Mouse (Mus musculus) liver, adult 2 months (tissue): ENCODE data around the gene Ndufv2. TPM values are rescaled to one million over a fixed set of nuclear protein-coding genes. Genes with fewer than 3 reads are reported as not detected.

Source experiments
- DNase-seq: peaks from one replicate; pipeline ENCODE4 v3.0.0-alpha.2; 2011; ENCODE audit warnings: low read depth, low spot score; ENCODE audit errors: extremely low read depth
- H3K27ac ChIP-seq: fragments of 200-500 bp; replicated peaks from 2 replicates; pipeline ENCODE4 v1.5.1; 2012; ENCODE audit warnings: low read depth, mild to moderate bottlenecking, control low read depth, inconsistent platforms, low read length; ENCODE audit not compliant: insufficient read depth
- H3K27me3 ChIP-seq: fragments of 200-500 bp; 2 replicates; pipeline ENCODE4 v1.6.1; 2012; ENCODE audit warnings: mild to moderate bottlenecking, moderate library complexity, low read length, inconsistent platforms; ENCODE audit not compliant: control insufficient read depth, insufficient read depth
- H3K36me3 ChIP-seq: fragments of 200-500 bp; 2 replicates; pipeline ENCODE4 v1.6.1; 2012; ENCODE audit warnings: low read length, inconsistent platforms; ENCODE audit not compliant: control insufficient read depth, insufficient read depth
- H3K4me1 ChIP-seq: fragments of 200-500 bp; 2 replicates; pipeline ENCODE4 v1.6.1; 2011; ENCODE audit warnings: low read length; ENCODE audit not compliant: control insufficient read depth, insufficient read depth
- H3K4me3 ChIP-seq: fragments of 200-500 bp; 2 replicates; pipeline ENCODE4 v1.5.1; 2011; ENCODE audit warnings: low read depth, mild to moderate bottlenecking, control low read depth, low read length, moderate library complexity; ENCODE audit not compliant: insufficient read depth
- H3K79me2 ChIP-seq: fragments of 200-500 bp; 2 replicates; pipeline ENCODE4 v1.6.1; 2012; ENCODE audit warnings: inconsistent platforms, mild to moderate bottlenecking, low read length, moderate library complexity; ENCODE audit not compliant: control insufficient read depth, insufficient read depth
- H3K9ac ChIP-seq: fragments of 200-500 bp; 2 replicates; pipeline ENCODE4 v1.6.1; 2012; ENCODE audit warnings: low read depth, mild to moderate bottlenecking, control low read depth, inconsistent platforms, low read length
- CTCF ChIP-seq: fragments of 200-500 bp; IDR thresholded peaks from 2 replicates; pipeline ENCODE4 v1.5.1; 2011; ENCODE audit warnings: low read depth, low read length, control low read depth
- POLR2A ChIP-seq: fragments of 200-500 bp; IDR thresholded peaks from 2 replicates; pipeline ENCODE4 v1.6.1; 2011; ENCODE audit warnings: low read length, control low read depth; ENCODE audit not compliant: insufficient read depth; ENCODE audit errors: extremely low read depth
- whole genome bisulfite sequencing: fragments of 180-500 bp; shearing (Covaris S2); methylation state at CpG from one replicate; pipeline ENCODE4 v1.1.7; 2018; 5-methylcytosine and 5-hydroxymethylcytosine counted together
- polyA plus RNA-seq: library from polyadenylated mRNA; depleted of rRNA; stranded (reverse); fragments of >200 nt; gene quantifications from 2 replicates; pipeline ENCODE4 v1.2.3, GENCODE M21; 2012
- total RNA-seq: library from RNA; depleted of rRNA; stranded (reverse); fragments of >200 nt; gene quantifications from 2 replicates; pipeline ENCODE4 v1.2.3, GENCODE M21; 2014

Ndufv2 gene
- total and polyA plus RNA-seq, 2 experiments = 55.9 to 180 TPM

GRCm38 (mm10) chr17:66065115-66065514, 36.2 kb downstream of the Ndufv2 start:
- Histone ChIP-seq H3K27me3 (no peaks in the 10 kb centered on the region), H3K27ac (no peak overlapping the region), H3K36me3 (no peaks in the 10 kb centered on the region), H3K4me1 (no peaks in the 10 kb centered on the region), H3K9ac (no peak overlapping the region), H3K79me2 (peaks cover 45% of the 10 kb centered on the region), H3K4me3 (no peak overlapping the region)
- TF ChIP-seq POLR2A (no peak), CTCF (no peak)
- 84% methylated on average over 4 of the region's 4 CpGs for WGBS
- no peak for DNase-seq

DNA sequence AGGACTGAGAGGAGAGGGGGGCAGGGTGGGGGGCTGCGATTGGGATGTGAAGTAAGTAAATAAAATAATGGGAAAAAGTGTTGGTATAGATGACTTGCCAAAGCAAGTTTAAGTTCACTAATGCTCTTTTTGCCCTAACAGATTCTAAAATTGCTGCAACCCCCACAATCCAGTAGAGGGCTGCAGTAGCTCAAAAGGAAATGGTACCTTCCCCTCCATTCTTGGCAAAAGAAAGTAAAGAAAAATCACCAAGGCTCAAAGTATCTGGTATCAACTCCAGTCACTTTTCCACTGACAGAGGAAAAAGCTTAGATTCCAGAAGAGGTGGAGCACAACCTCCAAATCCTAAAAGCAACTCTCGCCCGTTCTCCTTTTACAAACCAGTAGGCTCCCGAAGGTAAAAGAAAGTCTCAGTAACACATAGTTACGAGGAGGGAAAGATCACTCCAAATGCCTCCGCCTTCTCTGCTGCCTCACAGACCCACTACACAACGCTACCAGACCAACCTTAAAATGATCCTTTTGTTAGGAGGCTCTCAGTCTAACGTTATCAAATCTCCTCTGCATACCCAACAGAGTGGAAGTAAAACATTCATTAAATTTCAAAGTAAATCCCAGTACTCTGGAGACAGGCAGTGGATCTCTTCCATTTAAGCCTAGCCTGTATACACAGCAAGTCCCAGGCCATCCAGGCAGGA, 40.0 kb downstream of the Ndufv2 start:
- Histone ChIP-seq H3K27ac (no peak overlapping the region), H3K9ac (no peak overlapping the region), H3K79me2 (peaks cover 25% of the 10 kb centered on the region), H3K27me3 (no peaks in the 10 kb centered on the region), H3K4me1 (no peaks in the 10 kb centered on the region), H3K4me3 (no peak overlapping the region), H3K36me3 (no peaks in the 10 kb centered on the region)
- TF ChIP-seq CTCF (no peak), POLR2A (no peak)
- DNase-seq = no peak
- 77% methylated on average over 8 of the region's 8 CpGs for WGBS

DNA sequence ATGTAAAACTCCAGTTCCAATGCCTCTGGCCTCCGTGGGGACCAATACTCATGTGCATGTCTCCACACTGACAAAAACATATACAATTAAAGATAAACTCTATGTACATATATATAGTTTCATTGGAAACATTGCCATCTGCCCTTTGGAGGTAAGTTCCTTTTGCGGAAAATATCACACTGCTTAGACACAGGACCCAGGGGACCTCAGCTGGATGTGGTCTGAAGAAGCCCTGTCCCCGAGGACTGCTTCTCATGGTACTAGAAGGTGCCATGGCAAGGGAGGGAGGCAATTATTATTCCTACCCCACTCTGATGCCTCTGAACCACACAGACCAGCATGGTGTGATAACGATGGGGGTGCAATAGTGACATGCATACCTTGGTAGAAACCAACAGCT, 43.2 kb downstream of the Ndufv2 start:
- no peaks in the 10 kb centered on the region for H3K27me3 ChIP-seq

DNA sequence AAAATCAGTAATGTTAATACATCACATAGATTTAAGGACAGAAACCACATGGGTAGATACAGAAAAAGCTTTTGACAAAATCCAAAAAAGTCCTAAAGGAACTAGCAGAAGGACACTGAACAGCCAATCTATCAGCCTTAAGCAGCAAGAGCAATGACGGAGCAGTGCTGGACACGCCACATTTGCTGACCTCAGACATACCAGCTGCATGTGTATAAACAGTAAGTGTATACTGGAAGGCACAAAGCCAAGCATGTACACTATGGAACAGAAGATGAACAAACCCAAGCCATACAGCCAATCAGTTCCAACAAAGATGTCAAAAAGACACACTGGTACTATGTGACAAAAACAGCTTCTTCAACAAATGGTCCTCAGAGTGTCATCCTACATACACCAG, 44.2 kb downstream of the Ndufv2 start:
- no peak for DNase-seq
- Histone ChIP-seq H3K9ac (no peak overlapping the region), H3K79me2 (peaks cover 16% of the 10 kb centered on the region; the same call in 1 of the 2 replicates), H3K27me3 (no peaks in the 10 kb centered on the region), H3K4me3 (no peak overlapping the region), H3K27ac (no peak overlapping the region), H3K4me1 (no peaks in the 10 kb centered on the region), H3K36me3 (no peaks in the 10 kb centered on the region)
- TF ChIP-seq CTCF = no peak
- TF ChIP-seq POLR2A = no peak
- 89% methylated on average over 2 of the region's 2 CpGs for WGBS

More for the DNA sequence above, 43.2 kb downstream of the Ndufv2 start:
- DNase-seq = no peak
- peaks cover 19% of the 10 kb centered on the region; the same call in 1 of the 2 replicates for H3K79me2 ChIP-seq
- no peak overlapping the region for H3K4me3 ChIP-seq
- 92% methylated on average over 4 of the region's 4 CpGs for WGBS
- no peaks in the 10 kb centered on the region for H3K36me3 ChIP-seq
- H3K27ac ChIP-seq = no peak overlapping the region
- TF ChIP-seq CTCF (no peak), POLR2A (no peak)
- no peaks in the 10 kb centered on the region for H3K4me1 ChIP-seq
- no peak overlapping the region for H3K9ac ChIP-seq

DNA sequence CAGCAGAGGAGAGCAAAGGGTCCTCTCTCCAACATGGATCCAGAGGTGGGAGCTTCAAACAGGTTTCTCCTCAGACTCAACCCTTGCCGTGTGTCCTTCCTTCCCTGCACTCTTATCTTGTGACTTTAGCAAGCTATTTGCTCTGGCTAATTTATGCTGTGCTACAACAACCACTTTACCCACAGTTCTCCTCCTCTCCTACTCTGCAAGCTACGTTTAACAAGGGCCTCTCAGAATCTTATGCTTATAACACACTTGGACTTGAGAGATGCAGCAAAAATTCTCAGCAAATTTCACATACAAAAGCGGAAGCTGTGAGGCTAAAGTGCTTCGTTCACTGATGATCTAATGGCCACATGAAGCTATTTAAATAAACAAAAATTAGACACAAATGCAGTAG, 48.0 kb downstream of the Ndufv2 start:
- Histone ChIP-seq H3K27me3 (no peaks in the 10 kb centered on the region), H3K79me2 (peaks cover 8% of the 10 kb centered on the region; the same call in 1 of the 2 replicates), H3K4me3 (no peak overlapping the region), H3K36me3 (0 out of 2 replicates have a peak, but pooled peaks cover 2% of the 10 kb centered on the region), H3K9ac (no peak overlapping the region), H3K4me1 (no peaks in the 10 kb centered on the region), H3K27ac (no peak overlapping the region)
- WGBS = 72% methylated on average over 4 of the region's 4 CpGs
- no peak for DNase-seq
- TF ChIP-seq POLR2A (no peak), CTCF (no peak)

DNA sequence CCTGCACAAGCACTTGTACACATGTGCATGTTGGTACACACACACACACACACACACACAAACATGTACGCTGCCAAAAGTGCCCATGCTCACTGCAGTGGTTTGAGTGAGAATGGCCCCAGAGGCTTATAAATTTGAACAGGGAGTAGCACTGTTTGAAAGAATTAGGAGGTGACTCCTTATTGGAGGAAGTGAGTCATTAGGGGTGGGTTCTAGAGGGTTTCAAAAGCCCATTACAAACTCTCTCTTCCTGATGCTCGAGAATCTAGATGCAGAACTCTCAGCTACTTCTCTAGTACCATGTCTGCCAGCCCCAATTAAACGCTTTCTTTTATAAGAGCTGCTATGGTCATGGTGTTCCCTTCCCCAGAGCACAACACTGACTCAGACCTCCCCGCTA, 52.6 kb downstream of the Ndufv2 start:
- no peak for TF ChIP-seq CTCF
- TF ChIP-seq POLR2A = no peak

More for the DNA sequence above, 52.6 kb downstream of the Ndufv2 start:
- no peak for DNase-seq
- Histone ChIP-seq H3K4me3 (no peak overlapping the region), H3K9ac (no peak overlapping the region), H3K27me3 (no peaks in the 10 kb centered on the region), H3K79me2 (no peaks in the 10 kb centered on the region; the same call in 1 of the 2 replicates), H3K36me3 (0 out of 2 replicates have a peak, but pooled peaks cover 2% of the 10 kb centered on the region), H3K4me1 (peaks cover 2% of the 10 kb centered on the region), H3K27ac (no peak overlapping the region)
- 89% methylated on average over 4 of the region's 4 CpGs for WGBS
